Mouse (Mus musculus) liver, adult 2 months (tissue): ENCODE results near the gene 2900092C05Rik.

Source experiments
- CTCF ChIP-seq: fragments of 200-500 bp; IDR thresholded peaks from 2 replicates; pipeline ENCODE4 v1.5.1; 2011; ENCODE audit warnings: low read depth, low read length, control low read depth
- POLR2A ChIP-seq: fragments of 200-500 bp; IDR thresholded peaks from 2 replicates; pipeline ENCODE4 v1.6.1; 2011; ENCODE audit warnings: low read length, control low read depth; ENCODE audit not compliant: insufficient read depth; ENCODE audit errors: extremely low read depth

- TF ChIP-seq POLR2A (no peak), CTCF (no peak)
These were observed at the start of gene 2900092C05Rik for GRCm38 (mm10) chr7:12512217-12512616.
